Mouse (Mus musculus) cerebellum, postnatal 14 days (tissue): ENCODE data around the gene Calcoco2.
"Not testable (repeated sequence)": the region's sequence is repeated elsewhere in the genome, so short reads cannot be mapped to it uniquely, and the experiment has no call there.

Source experiments
- DNase-seq, 2 experiments: peaks; one replicate each; pipeline ENCODE4 v3.0.0; 2021; ENCODE audit warnings: mixed read lengths in 2 of 2

The Calcoco2 gene

DNA sequence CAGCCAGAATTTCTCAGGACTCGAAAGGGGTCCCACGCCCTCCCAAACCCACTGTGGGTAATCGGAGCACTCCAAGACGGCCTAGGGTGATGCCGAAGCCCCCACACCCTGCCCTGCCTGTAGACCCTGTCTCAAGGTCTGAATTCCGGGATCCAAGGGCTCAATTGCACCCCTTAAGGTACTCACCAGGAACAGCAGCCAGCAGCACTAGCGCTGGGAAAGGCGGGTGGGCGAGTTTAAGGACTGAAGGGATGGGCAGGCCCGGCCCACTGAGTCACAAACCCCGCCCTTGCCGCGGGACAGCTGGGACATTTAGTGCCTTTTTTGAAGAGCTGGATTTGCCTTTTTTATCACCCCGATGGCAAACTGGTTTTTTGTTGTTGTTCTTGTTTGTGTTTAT lies at the start of gene Calcoco2:
Gene Calcoco2 (minus strand): TSS at position 214 of the 400 bp plus-strand sequence.
- DNase-seq: no peak

DNA sequence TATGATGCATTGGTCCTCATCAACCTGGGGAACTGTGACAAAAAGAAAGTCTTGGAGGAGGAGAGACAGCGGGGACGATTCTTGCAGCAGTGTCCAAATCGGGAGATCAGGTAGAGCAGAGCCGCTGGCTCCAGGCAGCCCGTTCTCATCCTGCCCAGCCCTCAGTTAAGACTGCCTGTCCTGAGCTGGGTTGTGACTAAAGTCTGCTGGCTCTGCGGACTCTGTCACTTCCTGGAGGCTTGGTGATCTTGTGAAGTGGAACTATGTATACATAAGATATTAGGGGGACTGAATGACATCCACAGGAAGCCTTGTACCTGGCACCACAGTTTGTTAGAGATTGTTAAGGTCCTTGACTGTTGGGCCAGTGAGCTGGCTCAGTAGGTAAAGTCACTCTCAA lies 35.7 kb upstream of the Calcoco2 start:
- no peak for DNase-seq

DNA sequence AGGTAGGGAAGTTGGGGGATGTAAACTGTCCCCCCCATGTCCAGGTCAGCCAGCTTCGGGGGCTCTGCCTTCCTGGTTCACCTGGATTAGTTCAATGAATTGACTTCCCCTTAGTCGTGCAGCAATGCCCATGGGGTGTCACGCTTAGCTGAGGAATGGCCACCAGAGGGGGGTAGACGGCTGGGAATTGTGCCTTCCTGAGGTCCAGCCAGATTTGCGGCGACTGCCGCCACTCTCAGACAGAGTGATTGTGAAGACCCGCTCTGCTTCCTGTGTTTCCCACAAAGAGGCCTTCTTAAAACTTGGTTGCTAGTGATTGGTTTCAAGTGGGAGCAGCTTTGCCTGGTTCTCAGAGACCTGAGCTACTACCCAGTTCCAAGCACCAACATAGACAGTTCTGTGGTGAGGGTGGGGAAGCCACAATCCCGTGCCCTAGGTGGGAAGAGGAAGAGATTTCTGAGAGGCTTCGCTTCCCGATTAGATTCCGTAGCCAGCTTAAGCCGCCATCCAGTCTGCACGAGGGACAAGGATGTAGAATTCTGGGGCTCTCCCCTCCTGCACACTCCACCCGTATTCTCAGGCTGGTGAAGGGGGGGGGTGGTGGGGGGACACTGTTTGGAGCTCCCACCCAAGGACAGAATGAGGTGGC lies 34.0 kb upstream of the Calcoco2 start:
- DNase-seq: peak; percentile 74 to 86

DNA sequence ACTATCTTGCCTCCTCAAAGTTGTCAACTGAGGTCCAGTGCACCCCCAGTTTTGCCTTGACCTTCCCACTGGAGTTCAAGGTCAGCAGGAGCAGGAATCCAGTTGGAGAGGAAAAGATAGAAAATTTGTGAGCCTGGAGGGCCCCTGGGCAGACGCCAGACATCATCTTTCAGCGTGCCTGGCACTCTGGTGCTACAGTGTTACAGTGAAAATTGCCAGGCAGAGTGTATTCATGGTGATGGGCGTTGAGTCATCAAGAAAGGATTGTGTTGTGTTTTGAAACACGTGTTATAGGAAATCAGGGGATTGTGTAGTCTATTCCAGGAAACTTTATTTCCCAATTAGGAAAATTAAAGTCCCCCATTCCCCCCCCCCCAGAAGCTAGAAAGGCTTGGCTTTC lies 32.0 kb upstream of the Calcoco2 start:
- no peak for DNase-seq

DNA sequence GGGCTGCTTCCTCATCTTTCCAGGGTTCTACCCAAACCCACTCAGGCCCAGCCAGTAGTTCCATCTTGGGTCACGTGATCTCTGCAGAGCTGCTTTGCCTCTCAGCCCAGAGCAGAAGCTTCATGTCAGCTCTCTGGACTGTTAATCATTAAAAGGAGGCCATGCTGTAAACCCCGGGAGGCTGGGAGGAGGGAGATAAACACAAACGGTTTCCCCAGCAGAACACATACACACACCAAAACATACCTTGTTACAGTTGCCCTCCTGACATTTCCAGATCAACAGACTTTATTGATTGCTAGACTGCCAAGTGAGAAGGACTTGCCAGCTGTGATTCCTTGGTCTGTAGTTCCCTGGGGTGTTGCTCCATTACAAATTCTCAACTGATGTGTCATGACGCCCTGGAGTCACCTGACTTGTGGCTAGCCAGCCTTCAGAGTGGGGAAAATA lies 29.0 kb upstream of the Calcoco2 start:
- no peak for DNase-seq

DNA sequence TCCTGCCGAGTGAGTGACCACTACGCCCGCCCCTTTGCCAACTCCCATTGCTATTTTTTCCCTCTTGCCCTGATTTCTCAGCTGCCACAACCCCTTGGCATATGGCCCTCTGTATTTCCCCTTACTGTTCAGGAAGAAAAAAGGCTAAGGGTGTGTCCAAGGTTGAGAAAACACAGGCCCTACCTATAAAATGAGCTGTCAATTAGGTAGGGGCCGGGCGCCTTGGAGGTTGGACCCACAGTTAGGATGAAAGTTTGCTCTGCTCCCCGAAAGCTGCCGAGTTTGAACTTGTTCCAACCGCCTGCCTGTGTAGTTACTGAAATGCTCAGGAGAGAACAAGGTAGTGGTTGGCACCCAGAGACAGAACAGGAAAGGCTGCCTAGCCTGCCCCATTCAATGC lies 24.1 kb upstream of the Calcoco2 start:
- no peak for DNase-seq

DNA sequence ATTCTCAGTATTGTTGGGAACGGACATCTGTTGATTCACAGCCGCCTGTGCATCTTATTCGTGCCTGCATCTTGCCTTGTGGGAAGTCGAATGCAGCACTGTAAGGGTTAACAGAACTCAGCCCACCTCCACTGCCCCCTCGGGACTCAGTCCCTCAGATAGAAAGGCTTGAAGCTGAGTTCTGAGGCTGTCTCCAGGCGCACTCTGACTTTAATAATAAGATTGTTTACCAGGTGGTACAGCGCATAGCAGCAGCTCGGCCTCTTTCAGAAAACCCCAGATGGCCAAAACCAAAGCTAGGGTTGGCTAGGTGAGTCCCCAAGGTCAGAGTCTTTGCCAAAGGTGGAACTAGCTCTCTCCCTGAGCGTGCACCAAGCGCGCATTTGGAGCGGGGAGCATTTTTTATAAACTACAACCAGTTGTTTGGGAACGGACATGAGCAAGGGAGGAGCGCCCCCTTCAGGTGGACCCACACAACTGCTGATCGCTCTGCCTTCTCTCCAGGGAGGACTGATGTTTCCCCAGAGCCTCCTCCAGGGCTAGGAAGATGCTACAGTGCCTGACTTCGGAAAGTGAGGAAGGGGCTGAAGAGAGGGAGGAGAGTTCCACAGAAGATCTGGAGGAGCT lies 21.6 kb upstream of the Calcoco2 start, which contains the start of gene Ttll6:
Gene Ttll6 (plus strand): TSS at position 548 of the 627 bp plus-strand sequence.
- DNase-seq: peak; percentile 38 to 59

DNA sequence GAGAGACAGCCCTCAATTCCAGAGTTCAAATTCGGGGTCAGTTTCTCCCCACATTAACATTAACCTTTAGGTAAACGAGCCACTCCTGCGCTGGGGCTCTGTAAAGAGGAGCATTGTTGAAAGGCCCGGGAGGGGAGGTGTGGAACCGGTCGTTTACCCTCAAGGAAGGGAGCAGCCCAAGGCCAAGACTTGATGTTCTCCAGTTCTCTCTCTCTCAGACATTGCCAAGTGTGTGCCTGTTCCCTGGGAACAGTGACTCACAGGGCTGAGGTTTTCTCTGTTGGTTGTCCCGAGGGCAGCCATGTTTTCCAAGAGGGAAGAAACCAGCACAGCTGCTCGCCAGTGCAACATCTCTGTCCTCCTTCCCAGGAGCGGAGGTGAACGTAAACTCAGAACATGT lies 18.8 kb upstream of the Calcoco2 start:
- DNase-seq: no peak

DNA sequence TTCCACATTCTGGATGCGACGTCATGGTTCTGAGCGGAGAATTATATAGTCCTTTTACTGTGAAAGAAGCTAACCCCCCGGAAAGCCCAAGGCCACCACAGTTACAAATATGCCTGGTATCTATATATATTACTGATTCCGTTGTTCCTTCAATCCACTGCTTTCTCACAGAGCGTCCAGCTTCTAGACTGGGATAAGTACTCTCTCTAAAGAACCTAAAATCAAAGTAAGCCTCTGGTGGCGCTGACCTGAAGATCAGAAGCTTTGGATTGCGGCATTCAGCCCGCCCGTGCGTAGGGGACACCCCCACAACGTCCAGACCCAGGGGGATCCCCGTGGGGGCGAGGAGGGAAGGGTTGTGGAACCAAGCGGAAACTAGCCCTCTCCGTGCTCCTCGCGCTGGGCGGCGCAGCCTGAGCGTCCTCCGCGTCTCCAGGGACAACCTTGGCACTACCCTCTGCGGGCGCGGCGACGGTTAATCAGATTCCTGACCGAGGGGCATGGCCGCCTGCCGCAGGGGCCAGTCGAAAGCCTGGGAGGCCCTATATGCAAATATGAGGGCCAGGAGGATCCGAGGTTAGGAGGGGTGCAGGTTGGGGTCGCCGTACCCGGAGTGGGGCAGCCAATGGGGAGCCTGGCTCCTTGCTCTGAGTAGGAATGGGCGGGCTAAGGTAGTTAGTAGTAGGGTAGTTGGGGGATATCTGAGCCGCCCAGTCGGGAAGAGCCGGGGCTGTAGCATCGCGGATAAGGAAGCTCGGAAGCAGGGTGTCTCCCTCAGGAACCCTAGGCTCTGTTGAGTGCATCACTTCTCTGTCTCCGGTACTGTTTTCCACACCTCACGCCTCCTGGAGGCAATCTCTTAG lies 12.5 kb upstream of the Calcoco2 start:
- peak; percentile 13 to 16 for DNase-seq

DNA sequence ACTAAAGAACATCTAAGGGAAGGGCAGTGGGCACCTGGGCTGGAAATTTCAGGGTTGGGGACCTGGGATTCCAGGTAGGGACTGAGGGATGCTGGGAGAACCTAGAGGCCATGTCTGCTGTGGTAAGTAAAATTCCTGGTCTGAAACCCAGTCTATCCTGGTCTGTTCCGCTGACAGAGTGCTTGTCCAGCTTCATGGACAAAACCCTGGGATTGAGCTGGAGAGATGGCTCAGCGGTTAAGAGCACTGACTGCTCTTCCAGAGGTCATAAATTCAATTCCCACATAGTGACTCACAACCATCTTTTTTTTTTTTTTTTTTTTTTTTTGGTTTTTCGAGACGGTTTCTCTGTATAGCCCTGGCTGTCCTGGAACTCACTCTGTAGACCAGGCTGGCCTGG lies 11.0 kb upstream of the Calcoco2 start:
- DNase-seq: not testable (repeated sequence)

DNA sequence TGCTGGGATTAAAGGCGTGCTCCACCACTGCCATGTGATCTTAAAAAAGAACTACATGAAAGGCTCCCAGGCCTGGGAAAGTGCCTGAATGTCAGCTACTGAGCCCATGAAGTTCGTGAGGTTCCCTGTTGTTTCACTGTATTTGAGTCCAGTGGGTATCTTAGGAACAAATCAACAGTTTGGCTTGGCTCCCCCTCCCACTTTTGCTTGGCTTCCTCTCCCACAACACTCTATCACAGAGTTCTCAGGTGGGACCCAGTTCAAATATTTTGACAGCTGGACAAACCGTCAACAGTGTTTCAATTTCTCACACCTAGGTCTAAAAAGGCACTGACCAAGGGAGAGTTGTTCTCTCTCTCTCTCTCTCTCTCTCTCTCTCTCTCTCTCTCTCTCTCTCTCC lies 7.6 kb upstream of the Calcoco2 start:
- no peak for DNase-seq

DNA sequence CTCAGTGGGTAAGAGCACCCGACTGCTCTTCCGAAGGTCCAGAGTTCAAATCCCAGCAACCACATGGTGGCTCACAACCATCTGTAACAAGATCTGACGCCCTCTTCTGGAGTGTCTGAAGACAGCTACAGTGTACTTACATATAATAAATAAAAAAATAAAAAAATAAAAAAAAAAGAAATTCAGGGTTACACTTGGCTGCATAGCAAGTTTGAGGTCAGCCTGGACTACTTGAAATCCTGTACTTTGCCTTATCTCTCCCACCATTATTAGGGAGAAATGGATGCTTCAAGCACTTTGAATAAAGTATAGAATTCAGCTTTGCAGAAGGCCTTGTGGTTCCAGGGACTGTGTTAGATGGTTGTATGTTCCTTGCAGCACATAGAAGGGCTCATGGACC lies 5.2 kb upstream of the Calcoco2 start:
- not testable (repeated sequence) for DNase-seq

DNA sequence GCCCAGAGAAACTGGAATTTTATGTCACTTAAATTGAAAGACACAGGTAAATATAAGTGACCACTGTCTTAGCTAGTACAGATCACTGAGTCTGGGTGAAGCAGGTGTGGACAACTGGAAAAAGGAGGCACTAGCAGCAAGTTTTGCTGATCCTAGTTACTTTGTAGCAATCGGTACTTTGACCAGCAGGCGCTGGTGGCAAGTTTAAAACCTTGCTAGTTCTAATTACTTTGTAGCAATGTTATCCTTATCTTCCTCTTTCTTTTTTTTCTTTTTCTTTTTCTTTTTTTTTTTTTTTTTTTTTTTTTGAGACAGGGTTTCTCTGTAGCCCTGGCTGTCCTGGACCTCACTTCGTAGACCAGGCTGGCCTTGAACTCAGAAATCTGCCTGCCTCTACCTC lies 4.4 kb upstream of the Calcoco2 start:
- no peak for DNase-seq

DNA sequence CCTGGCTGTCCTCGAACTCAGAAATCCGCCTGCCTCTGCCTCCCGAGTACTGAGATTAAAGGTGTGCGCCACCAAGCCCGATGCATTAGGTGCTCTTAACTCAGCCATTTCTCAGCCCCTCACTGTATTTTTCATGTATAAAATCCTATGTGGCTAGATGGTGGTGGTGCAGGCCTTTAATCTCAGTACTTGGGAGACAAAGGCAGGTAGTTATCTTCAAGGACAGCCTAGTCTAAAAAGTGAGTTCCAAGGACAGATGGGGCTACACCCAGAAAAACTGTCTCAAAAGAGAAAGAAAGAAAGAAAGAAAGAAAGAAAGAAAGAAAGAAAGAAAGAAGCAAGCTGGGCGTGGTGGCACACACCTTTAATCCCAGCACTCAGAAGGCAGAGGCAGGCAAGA lies 3.7 kb upstream of the Calcoco2 start:
- DNase-seq: no peak

DNA sequence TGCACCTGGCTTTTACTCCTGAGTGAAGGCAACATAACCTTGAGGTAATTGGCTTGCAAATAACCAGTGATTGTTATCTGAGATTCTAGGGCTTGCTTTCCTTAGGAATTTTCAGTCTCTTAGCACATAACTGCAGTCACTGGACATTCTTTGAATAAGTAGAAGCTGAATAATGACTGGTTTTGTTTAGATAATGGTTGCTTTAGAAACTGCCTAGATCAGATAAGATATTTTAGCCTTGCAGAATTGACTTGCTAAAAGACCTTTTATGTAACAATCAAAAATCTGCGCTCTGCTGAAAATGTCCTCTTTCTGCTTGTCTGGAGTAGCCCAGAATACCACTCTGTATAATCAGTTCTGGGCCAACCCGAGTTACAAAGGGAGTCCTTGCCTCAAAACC lies 2.3 kb upstream of the Calcoco2 start:
- no peak for DNase-seq

DNA sequence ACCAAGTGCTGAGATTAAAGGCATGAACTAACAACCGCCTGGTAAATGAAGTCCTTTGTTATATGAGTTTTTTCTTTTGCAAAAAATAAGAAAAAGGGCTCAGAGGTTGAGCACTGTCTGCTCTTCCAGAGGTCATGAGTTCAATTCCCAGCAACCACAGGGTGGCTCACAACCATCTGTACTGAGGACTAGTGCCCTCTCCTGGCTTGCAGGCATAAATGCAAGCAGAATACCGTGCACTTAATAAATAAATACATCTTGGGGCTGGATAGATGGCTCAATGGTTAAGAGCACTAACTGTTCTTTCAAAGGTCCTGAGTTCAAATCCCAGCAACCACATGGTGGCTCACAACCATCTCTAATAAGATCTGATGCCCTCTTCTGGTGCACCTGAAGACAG lies 814 bp downstream of the Calcoco2 start:
- DNase-seq: not testable (repeated sequence)

DNA sequence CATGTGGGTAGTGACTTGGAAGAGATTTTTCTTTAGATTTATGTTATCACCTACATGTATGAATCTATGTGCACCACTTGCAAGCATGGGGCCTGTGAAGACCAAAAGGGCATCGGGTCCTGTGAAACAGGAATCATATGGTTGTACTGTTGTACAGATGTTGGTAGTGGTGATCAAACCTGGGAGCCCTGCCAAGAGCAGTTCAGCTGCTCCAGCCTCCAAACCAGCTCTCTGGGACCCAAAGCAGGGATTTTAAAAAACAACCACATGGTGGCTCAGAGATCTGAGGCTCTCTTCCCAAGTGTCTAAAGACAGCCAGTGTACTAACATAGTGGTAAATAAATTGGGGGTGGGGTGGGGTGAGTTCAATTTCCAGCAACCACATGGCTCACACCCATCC lies 3.4 kb downstream of the Calcoco2 start:
- DNase-seq: no peak

DNA sequence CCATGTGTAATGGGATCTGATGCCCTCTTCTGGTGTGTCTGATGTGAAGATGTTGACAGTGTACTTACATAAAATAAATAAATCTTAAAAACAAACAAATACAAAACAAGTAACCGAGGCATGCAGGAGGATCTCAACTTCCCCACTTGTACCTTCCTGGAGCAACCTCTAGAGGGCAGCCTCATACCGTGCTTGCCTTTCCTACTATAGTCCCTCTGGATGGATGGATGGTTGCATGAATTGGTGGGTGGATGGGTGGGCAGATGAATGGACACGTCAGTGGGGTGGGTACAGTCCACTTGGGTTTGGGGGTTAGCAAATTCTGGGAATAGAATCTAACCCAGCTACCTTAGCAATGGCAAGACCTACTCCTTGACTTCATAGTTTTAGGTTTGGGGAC lies 18.4 kb downstream of the Calcoco2 start:
- peak; percentile 52 to 63 for DNase-seq

DNA sequence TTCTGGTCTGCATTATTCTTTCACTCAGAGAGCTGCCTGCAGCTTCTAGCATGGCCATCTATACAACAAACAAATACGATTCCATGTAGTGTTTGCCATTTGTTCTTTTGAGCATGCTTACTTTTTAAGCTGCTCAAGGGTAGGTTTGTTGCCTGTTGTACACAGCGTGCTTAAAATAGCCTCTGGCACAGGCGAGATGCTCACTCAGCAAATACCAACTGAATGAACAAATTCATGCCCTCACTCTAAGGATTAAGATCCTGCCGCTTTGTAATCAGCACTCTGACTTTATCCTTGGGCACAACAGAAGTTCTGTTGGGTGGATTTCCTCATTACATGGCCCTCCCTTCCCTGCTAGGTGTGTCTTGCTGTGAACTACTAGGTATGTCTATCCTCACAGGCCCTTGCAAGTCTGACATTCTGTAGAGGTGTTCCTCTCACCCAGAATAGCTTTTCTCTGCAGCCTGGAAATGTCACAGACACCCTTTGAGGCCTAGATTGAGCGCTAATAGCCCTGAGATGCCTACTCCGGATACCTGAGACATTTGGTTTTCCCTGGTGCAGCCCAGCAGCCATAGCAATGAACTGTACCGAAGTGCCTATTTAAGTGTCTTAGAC lies 19.0 kb downstream of the Calcoco2 start:
- no peak for DNase-seq

DNA sequence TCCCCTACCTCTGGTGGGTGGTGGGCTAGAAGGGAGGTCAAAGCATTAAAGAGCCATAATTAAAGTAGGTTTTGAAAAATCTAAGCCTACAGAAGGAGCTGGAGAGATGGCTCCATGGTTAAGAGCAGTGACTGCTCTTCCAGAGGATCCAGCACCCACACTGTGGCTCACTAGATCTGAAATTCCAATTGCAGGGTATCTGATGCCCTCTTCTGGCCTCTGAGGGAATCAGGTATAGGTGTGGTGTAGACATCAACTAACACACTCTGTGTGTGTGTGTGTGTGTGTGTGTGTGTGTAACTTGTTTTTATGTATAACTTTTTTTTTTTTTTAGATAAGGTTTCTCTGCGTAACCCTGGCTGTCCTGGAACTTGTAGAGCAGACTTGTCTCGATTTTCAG lies 20.7 kb downstream of the Calcoco2 start:
- peak in 1 of 2 experiments; percentile 36 for DNase-seq

DNA sequence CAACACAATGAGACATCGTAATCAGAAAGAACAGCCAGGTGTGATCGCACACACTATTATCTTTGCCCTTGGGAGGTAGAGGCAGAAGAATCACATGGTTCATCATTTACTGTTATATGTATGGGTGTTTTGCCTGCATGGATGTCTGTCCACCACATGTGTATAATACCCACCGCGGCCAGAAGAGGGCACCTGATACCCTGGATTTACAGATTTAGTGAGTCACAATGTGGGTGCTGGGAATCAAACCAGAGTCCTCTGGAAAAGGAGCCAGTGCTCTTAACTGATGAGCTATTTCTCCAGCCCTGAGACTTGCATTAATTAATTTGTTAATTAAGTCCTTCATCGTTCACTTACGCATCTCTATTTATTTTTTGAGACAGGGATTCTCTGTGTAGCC lies 23.8 kb downstream of the Calcoco2 start:
- no peak for DNase-seq

DNA sequence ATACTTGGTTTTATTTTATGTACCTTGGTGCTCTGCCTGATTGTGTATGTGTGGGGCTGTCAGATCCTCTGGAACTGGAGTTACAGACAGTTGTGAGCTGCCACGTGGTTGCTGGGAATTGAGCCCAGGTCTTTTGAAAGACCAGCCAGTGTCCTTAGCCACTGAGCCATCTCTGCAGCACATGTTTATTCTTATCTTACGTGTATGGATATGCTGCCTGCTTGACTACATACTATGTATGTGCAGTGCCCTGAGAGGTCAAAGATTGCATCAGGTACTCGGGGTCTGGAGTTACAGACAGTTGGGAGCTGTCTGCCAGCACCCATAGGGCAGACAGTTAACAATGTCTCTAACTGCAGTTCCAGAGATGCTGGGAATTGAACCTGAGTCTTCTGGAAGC lies 29.1 kb downstream of the Calcoco2 start:
- DNase-seq: no peak

DNA sequence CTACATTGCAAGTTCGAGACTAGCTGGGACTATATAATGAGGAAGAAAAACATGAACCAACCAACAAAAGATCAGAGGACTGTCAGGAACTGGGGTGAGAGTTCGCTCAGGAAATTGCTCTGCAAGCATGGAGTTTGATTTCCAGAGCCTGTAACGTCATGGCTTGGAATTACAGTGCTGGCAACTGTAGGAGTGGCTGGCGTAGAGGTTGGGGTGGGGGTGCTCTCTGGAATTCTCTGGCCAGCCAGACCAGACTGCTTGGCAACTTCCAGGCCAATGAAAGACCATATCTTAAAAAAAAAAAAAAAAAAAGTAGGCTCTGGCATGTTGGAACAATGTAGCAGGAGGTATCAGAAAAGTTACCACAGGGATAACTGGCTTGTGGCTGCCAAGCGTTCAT lies 31.0 kb downstream of the Calcoco2 start:
- DNase-seq: no peak
